Mouse (Mus musculus): ENCODE measurements around the gene Scgb1c1. TPM values are rescaled to one million over a fixed set of nuclear protein-coding genes. Genes with fewer than 3 reads are reported as not detected.

The Scgb1c1 gene
- total and polyA plus RNA-seq, 3 experiments: not detected

GRCm38 (mm10) chr7:140880419-140880818 lies 35.1 kb downstream of the Scgb1c1 start:
- Histone ChIP-seq H3K27me3 (replicated peaks) (no peaks in the 10 kb centered on the region), H3K4me1 (ENCODE audit: control insufficient read depth in 1 of 2, insufficient read depth in 2 of 2) (peaks cover 20 to 61% of the 10 kb centered on the region in 2 experiments), H3K36me3 (replicated peaks in 1 of 2; ENCODE audit: control insufficient read depth in 1 of 2, insufficient read depth in 1 of 2, low read length in 1 of 2) (peaks cover 13 to 45% of the 10 kb centered on the region in 2 experiments), H3K9me3 (replicated peaks; ENCODE audit: low read length) (no peaks in the 10 kb centered on the region), H3K4me3 (replicated peaks in 1 of 3; ENCODE audit: low read depth in 2 of 3, low read length in 2 of 3, poor library complexity in 1 of 3) (no peak overlapping the region), H3K4me2 (ENCODE audit: insufficient read depth, low read depth, poor library complexity, severe bottlenecking) (peak overlapping the region; percentile 48; the same call in 1 of the 2 replicates), H3K9ac (ENCODE audit: insufficient read depth, low read depth) (peak overlapping the region; percentile 20), H3K27ac (ENCODE audit: insufficient read depth, low read depth) (no peak overlapping the region), H3K79me2 (replicated peaks; ENCODE audit: control insufficient read depth, extremely low read depth, insufficient read depth, poor library complexity, severe bottlenecking) (peaks cover 27% of the 10 kb centered on the region)
- no peak for TF ChIP-seq POLR2A (IDR thresholded peaks at IDR 0.05; ENCODE audit: low read depth, low read length)
- TF ChIP-seq NRF1 (IDR thresholded peaks at IDR 0.05; ENCODE audit: low read depth, low read length): no peak
- TF ChIP-seq UBTF (IDR thresholded peaks at IDR 0.05; ENCODE audit: low read depth, low read length): no peak
- no peak for TF ChIP-seq MAX (IDR thresholded peaks at IDR 0.05; ENCODE audit: low read length)
- no peak for TF ChIP-seq ZC3H11A (IDR thresholded peaks at IDR 0.05; ENCODE audit: low read depth, low read length)
- no peak for TF ChIP-seq RAD21 (IDR thresholded peaks at IDR 0.05; ENCODE audit: low read depth, low read length)
- no peak for TF ChIP-seq HCFC1 (IDR thresholded peaks at IDR 0.05; ENCODE audit: low read depth, low read length)
- TF ChIP-seq GABPA (IDR thresholded peaks at IDR 0.05; ENCODE audit: insufficient replicate concordance, low read depth, low read length): no peak
- no peak for TF ChIP-seq CHD2 (IDR thresholded peaks at IDR 0.05; ENCODE audit: low read length)
- no peak for TF ChIP-seq RCOR1 (conservative IDR thresholded peaks at IDR 0.05; ENCODE audit: low read depth, low read length)
- TF ChIP-seq USF1 (IDR thresholded peaks at IDR 0.05; ENCODE audit: low read depth, low read length): no peak
- no peak for TF ChIP-seq KAT2A (IDR thresholded peaks at IDR 0.05; ENCODE audit: insufficient replicate concordance, low read length)
- no peak for TF ChIP-seq ZKSCAN1 (IDR thresholded peaks at IDR 0.05; ENCODE audit: borderline replicate concordance, low read depth, low read length)
- no peak for TF ChIP-seq JUND (conservative IDR thresholded peaks at IDR 0.05; ENCODE audit: low read depth, low read length)
- no peak for TF ChIP-seq PAX5 (IDR thresholded peaks at IDR 0.05; ENCODE audit: low read length)
- TF ChIP-seq MEF2A (IDR thresholded peaks at IDR 0.05; ENCODE audit: borderline replicate concordance, low read depth, low read length): no peak
- TF ChIP-seq ELF1 (IDR thresholded peaks at IDR 0.05; ENCODE audit: low read depth, low read length): no peak
- no peak for TF ChIP-seq JUN (IDR thresholded peaks at IDR 0.05; ENCODE audit: insufficient read depth, low read depth, low read length)
- no peak for TF ChIP-seq MYC (IDR thresholded peaks at IDR 0.05; ENCODE audit: low read depth, low read length)
- no peak for TF ChIP-seq ETS1 (conservative IDR thresholded peaks at IDR 0.05; ENCODE audit: low read depth, low read length)
- in situ Hi-C loops (cut with MboI; ENCODE audit: low pct_ligation_motif_present, low pct_unique_long_range_greater_than_20kb, low sequenced_read_pairs): no loop called here
- dilution Hi-C loops (cut with MboI; ENCODE audit: extremely low pct_ligation_motif_present, extremely low pct_unique_long_range_greater_than_20kb, low sequenced_read_pairs): no loop called here
- no peak for DNase-seq (ENCODE audit: extremely low read depth)

DNA sequence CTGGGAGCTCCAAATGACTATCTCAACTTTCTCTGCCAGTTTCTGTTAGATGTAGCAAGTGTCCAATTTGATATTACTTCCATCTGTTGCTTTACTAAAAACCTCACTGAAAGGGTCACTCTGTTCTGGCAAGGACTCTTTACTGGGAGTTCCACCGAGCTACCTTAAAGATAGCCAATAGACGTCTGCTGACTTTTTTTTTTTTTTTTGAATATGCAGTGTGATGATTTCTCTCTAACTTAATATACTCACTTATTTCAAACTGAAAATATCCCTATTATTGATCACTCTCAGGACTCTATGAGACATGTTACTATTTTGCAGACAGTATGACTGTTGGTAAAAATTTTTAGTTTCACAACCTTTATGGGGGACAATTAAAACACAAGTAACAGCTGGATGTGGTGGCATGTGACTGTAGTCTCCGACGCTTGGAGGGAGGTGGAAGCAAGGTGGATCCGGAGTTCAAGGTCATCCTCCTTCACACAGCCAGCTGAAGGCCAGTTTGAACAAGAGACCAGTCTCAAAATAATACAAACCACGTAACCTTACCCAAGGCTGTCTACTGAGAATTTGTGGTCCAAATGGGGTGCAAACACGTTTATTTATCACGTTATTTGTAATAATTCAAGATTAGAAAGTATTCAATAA lies 35.6 kb downstream of the Scgb1c1 start:
- H3K4me2 ChIP-seq (ENCODE audit: insufficient read depth, low read depth, poor library complexity, severe bottlenecking): peak overlapping the region; percentile 52
- in situ Hi-C loops (cut with MboI; ENCODE audit: low pct_ligation_motif_present, low pct_unique_long_range_greater_than_20kb, low sequenced_read_pairs): no loop called here
- peaks cover 29% of the 10 kb centered on the region for H3K79me2 ChIP-seq (replicated peaks; ENCODE audit: control insufficient read depth, extremely low read depth, insufficient read depth, poor library complexity, severe bottlenecking)
- H3K27me3 ChIP-seq (replicated peaks): no peaks in the 10 kb centered on the region
- peak overlapping the region; percentile 87 to 91 (median 91) for H3K4me3 ChIP-seq (replicated peaks in 1 of 3; ENCODE audit: low read depth in 2 of 3, low read length in 2 of 3, poor library complexity in 1 of 3)
- H3K27ac ChIP-seq (ENCODE audit: insufficient read depth, low read depth): no peak overlapping the region
- H3K36me3 ChIP-seq (replicated peaks in 1 of 2; ENCODE audit: control insufficient read depth in 1 of 2, insufficient read depth in 1 of 2, low read length in 1 of 2): peaks cover 11 to 45% of the 10 kb centered on the region in 2 experiments
- dilution Hi-C loops (cut with MboI; ENCODE audit: extremely low pct_ligation_motif_present, extremely low pct_unique_long_range_greater_than_20kb, low sequenced_read_pairs): no loop called here
- DNase-seq (ENCODE audit: extremely low read depth): peak; percentile 27
- TF ChIP-seq ZMIZ1 (IDR thresholded peaks at IDR 0.05; ENCODE audit: low read depth, low read length) (no peak), BHLHE40 (IDR thresholded peaks at IDR 0.05; ENCODE audit: low read depth, low read length) (0 out of 2 replicates have a peak, but pooled peaks have one; percentile 32), RCOR1 (conservative IDR thresholded peaks at IDR 0.05; ENCODE audit: low read depth, low read length) (no peak), HCFC1 (IDR thresholded peaks at IDR 0.05; ENCODE audit: low read depth, low read length) (no peak), MEF2A (IDR thresholded peaks at IDR 0.05; ENCODE audit: borderline replicate concordance, low read depth, low read length) (no peak), MAX (IDR thresholded peaks at IDR 0.05; ENCODE audit: low read length) (peak; percentile 48; the same call in 1 of the 2 replicates), ZNF384 (IDR thresholded peaks at IDR 0.05; ENCODE audit: low read depth, low read length) (peak; percentile 82), CTCF (conservative IDR thresholded peaks at IDR 0.05 in 1 of 2, IDR thresholded peaks at IDR 0.05 in 1 of 2; ENCODE audit: low read depth in 2 of 2, low read length in 2 of 2) (no peak), UBTF (IDR thresholded peaks at IDR 0.05; ENCODE audit: low read depth, low read length) (no peak), EP300 (IDR thresholded peaks at IDR 0.05; ENCODE audit: low read length) (no peak), KAT2A (IDR thresholded peaks at IDR 0.05; ENCODE audit: insufficient replicate concordance, low read length) (no peak), NELFE (IDR thresholded peaks at IDR 0.05; ENCODE audit: low read depth, low read length) (no peak), JUN (IDR thresholded peaks at IDR 0.05; ENCODE audit: insufficient read depth, low read depth, low read length) (no peak)
- peak overlapping the region; percentile 75 for H3K9ac ChIP-seq (ENCODE audit: insufficient read depth, low read depth)
- H3K4me1 ChIP-seq (ENCODE audit: control insufficient read depth in 1 of 2, insufficient read depth in 2 of 2): peaks cover 20 to 58% of the 10 kb centered on the region in 2 experiments
- no peaks in the 10 kb centered on the region for H3K9me3 ChIP-seq (replicated peaks; ENCODE audit: low read length)
